Mouse (Mus musculus) bone marrow, adult 2 months (tissue): ENCODE measurements around the gene Eef1akmt3. TPM values are rescaled to one million over a fixed set of nuclear protein-coding genes. Genes with fewer than 3 reads are reported as not detected.
A peak's percentile ranks its signal among the peaks of the same experiment; 100 is the strongest.

Experiments used
- H3K27ac ChIP-seq: fragments of 200-500 bp; 2 replicates; pipeline ENCODE4 v1.5.1; 2012; ENCODE audit warnings: low read depth, mild to moderate bottlenecking, control low read depth, inconsistent platforms, low read length; ENCODE audit not compliant: control insufficient read depth, poor library complexity, insufficient read depth
- H3K4me1 ChIP-seq: fragments of 200-500 bp; 2 replicates; pipeline ENCODE4 v1.6.1; 2011; ENCODE audit warnings: low read length; ENCODE audit not compliant: control insufficient read depth, insufficient read depth
- H3K4me3 ChIP-seq: fragments of 200-500 bp; replicated peaks from 2 replicates; pipeline ENCODE3; 2011; ENCODE audit warnings: mild to moderate bottlenecking, low read depth, low read length, control low read depth; ENCODE audit not compliant: control insufficient read depth
- CTCF ChIP-seq: fragments of 200-500 bp; IDR thresholded peaks from 2 replicates; pipeline ENCODE4 v1.5.1; 2011; ENCODE audit warnings: low read length, control low read depth; ENCODE audit not compliant: control insufficient read depth, insufficient read depth
- POLR2A ChIP-seq: fragments of 200-500 bp; IDR thresholded peaks from 2 replicates; pipeline ENCODE4 v1.6.1; 2011; ENCODE audit warnings: low read depth, mild to moderate bottlenecking, control low read depth, low read length, borderline replicate concordance; ENCODE audit not compliant: control insufficient read depth
- WGBS: fragments of 180-500 bp; shearing (Covaris S2); methylation state at CpG from one replicate; pipeline ENCODE4 v1.1.7; 2018; 5-methylcytosine and 5-hydroxymethylcytosine counted together
- polyA plus RNA-seq: library from polyadenylated mRNA; stranded (reverse); fragments of >200 nt; gene quantifications from 2 replicates; pipeline ENCODE4 v1.2.4, GENCODE M21; 2011; ENCODE audit warnings: low replicate concordance; ENCODE audit not compliant: missing spikeins, insufficient read depth, insufficient read length

Gene Eef1akmt3
- polyA plus RNA-seq, 1 experiment = 1.1 TPM

GRCm38 (mm10) chr10:127050119-127050474, 8.8 kb upstream of the Eef1akmt3 start:
- 5% methylated on average over 10 of the region's 10 CpGs for WGBS

GRCm38 (mm10) chr10:127049395-127050118, 8.2 kb upstream of the Eef1akmt3 start:
- H3K4me3 ChIP-seq = no peak overlapping the region
- no peak overlapping the region for H3K27ac ChIP-seq
- 4% methylated on average over 29 of the region's 29 CpGs for WGBS
- TF ChIP-seq CTCF (no peak), POLR2A (no peak)
- no peaks in the 10 kb centered on the region for H3K4me1 ChIP-seq

More at GRCm38 (mm10) chr10:127050119-127050474, 8.8 kb upstream of the Eef1akmt3 start:
- Histone ChIP-seq H3K4me1 (no peaks in the 10 kb centered on the region), H3K27ac (no peak overlapping the region), H3K4me3 (no peak overlapping the region)
- TF ChIP-seq CTCF = no peak
- no peak for TF ChIP-seq POLR2A

DNA sequence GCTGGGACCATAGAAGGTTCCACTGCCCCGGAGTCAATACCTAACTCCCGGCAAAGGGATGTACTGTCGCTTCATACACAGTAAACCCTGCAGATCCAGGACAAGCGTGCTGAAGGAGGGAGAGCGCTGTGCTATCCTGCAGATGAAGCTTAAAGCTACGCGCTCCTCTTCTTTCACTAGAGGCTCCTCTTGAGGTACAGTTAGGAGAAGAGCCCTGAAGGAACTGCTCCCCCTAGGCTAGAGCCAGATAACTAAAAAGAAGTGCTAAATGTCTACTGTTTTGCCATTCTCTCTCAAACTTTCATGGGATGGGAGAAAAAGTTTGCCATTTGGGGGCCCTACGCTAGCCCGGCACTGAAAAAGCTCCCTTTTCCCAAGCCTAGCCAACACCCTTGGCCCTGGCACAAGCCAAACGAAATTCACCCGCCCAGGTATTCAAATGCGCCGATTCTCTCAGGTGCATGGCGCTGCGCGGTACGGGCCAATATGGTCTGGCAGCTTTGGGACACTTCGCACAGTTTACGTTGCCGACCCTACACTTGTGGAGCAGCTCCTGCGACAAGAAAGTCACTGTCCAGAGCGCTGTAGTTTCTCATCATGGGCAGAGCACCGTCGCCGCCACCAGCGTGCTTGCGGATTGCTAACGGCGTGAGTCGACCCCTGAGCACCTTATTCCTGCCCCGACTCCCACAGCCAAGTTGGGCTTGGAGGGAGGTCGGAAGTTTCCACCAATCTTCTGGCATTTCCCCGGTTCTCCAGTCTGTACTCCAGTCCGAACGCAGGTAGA, 7.5 kb upstream of the Eef1akmt3 start:
- WGBS = 7% methylated on average over 35 of the region's 35 CpGs
- Histone ChIP-seq H3K27ac (no peak overlapping the region), H3K4me1 (no peaks in the 10 kb centered on the region), H3K4me3 (no peak overlapping the region)
- no peak for TF ChIP-seq POLR2A
- no peak for TF ChIP-seq CTCF

- Histone ChIP-seq H3K27ac (no peak within 1 kb of the TSS), H3K4me3 (no peak within 1 kb of the TSS), H3K4me1 (no peaks in the 10 kb centered on the region)
- 38% methylated on average over 5 of the region's 5 CpGs for WGBS
- no peak for TF ChIP-seq CTCF
- TF ChIP-seq POLR2A = no peak
These were observed 6.6 kb upstream of the Eef1akmt3 start, which contains the start of gene Cyp27b1 for GRCm38 (mm10) chr10:127047954-127048353. Gene Cyp27b1 (plus strand): TSS chr10:127048250.

DNA sequence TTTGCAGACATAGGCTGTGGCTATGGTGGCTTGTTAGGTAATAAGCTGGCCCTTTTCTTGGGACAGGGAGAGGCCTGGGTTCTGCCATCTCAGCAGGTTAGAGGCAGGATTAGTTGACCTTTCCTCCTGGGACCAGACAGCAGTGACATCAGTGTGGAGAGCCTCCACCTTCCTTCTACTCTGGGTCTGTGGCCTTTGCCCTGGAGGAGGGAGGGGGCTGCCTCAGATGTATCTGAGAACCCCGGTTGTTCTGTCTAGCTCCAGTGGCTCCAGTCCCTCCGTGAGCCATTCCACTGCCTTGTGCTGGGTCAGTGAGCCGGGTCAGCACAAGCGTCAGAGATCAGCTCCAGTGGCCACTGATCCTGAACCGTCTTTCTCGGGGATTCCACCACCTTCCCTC, 1.9 kb upstream of the Eef1akmt3 start:
- 90% methylated on average over 6 of the region's 6 CpGs for WGBS

DNA sequence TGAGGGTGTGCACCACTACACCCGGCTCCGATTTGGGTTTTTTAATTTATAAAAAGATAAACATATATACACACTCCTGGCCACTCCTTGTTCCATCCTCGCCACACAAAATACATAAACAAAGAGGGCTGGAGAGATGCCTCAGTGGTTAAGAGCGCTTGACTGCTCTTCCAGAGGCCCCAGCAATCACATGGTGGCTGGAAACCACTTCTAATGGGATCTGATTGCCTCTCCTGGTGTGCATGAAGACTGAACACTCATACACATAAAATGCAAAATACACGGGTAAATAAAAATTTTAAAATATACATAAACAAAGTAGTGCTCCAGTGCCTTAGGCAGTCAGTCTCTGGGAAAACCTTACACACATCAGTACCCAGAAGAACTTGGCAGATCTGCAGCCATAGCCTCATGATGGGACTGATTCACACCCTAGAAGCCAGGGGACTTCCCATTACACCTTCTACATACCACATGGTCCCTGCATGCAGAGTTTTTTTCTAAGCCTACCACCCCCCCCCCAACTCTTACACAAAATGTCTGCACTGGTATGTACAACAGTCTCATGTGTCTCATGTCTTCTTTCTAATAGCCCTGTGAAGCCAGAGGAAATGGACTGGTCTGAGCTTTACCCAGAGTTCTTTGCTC, 1.3 kb upstream of the Eef1akmt3 start:
- 14% methylated on average over 5 of the region's 5 CpGs for WGBS
- peak overlapping the region; percentile 82 for H3K4me3 ChIP-seq
- H3K27ac ChIP-seq = no peak overlapping the region
- H3K4me1 ChIP-seq = peaks cover 1% of the 10 kb centered on the region; the same call in 1 of the 2 replicates
- no peak for TF ChIP-seq CTCF
- TF ChIP-seq POLR2A = no peak

More for the DNA sequence above, 1.9 kb upstream of the Eef1akmt3 start:
- Histone ChIP-seq H3K4me1 (peaks cover 1% of the 10 kb centered on the region; the same call in 1 of the 2 replicates), H3K27ac (no peak overlapping the region), H3K4me3 (no peak overlapping the region)
- TF ChIP-seq CTCF (no peak), POLR2A (no peak)

GRCm38 (mm10) chr10:127041774-127042338, 543 bp upstream of the Eef1akmt3 start:
- WGBS = 1% methylated on average over 44 of the region's 44 CpGs
- peak overlapping the region; percentile 48; the same call in 1 of the 2 replicates for H3K27ac ChIP-seq
- no peak; the same call in 1 of the 2 replicates for TF ChIP-seq POLR2A
- no peak for TF ChIP-seq CTCF
- H3K4me3 ChIP-seq = peak overlapping the region; percentile 82
- H3K4me1 ChIP-seq = peaks cover 1% of the 10 kb centered on the region; the same call in 1 of the 2 replicates
